Mouse (Mus musculus) thymus, adult 2 months (tissue): ENCODE measurements at regions not wholly inside any gene's neighbourhood (a gene's known extent, or its start where the extent isn't known, plus 50 kb on each side); places are given as distances from the start of the nearest gene placed in this dataset.

Experiments used
- CTCF ChIP-seq: fragments of 200-500 bp; IDR thresholded peaks from 2 replicates; pipeline ENCODE4 v1.5.1; 2012; ENCODE audit warnings: mild to moderate bottlenecking, control low read depth, low read length, moderate library complexity, borderline replicate concordance; ENCODE audit not compliant: control insufficient read depth, poor library complexity, insufficient read depth; ENCODE audit errors: extremely low read depth
- POLR2A ChIP-seq: fragments of 200-500 bp; IDR thresholded peaks from 2 replicates; pipeline ENCODE4 v1.6.1; 2012; ENCODE audit warnings: mild to moderate bottlenecking, low read length, control low read depth, moderate library complexity; ENCODE audit not compliant: control insufficient read depth, poor library complexity, insufficient read depth; ENCODE audit errors: extremely low read depth

- TF ChIP-seq POLR2A (no peak), CTCF (no peak)
These were observed 56.6 kb upstream of the Dap start for GRCm38 (mm10) chr15:31167506-31167905.
